Mouse (Mus musculus): ENCODE measurements at regions not wholly inside any gene's neighbourhood (a gene's known extent, or its start where the extent isn't known, plus 50 kb on each side); places are given as distances from the start of the nearest gene placed in this dataset.

GRCm38 (mm10) chr5:134802161-134802719 is 55.1 kb upstream of the Eln start:
- no peaks in the 10 kb centered on the region for H3K4me1 ChIP-seq (ENCODE audit: control insufficient read depth, insufficient read depth, low read length)
- no peak for TF ChIP-seq POLR2A (IDR thresholded peaks at IDR 0.05; ENCODE audit: extremely low read depth, insufficient read depth, low read length)
- no peak for TF ChIP-seq CTCF (IDR thresholded peaks at IDR 0.05; ENCODE audit: extremely low read depth, insufficient read depth, low read length)
- no peak overlapping the region for H3K4me3 ChIP-seq (ENCODE audit: insufficient read depth, low read length)

GRCm38 (mm10) chr5:134800481-134800880 is 53.4 kb upstream of the Eln start:
- no peak for TF ChIP-seq CTCF (IDR thresholded peaks at IDR 0.05; ENCODE audit: extremely low read depth, insufficient read depth, low read length)
- no peak for TF ChIP-seq POLR2A (IDR thresholded peaks at IDR 0.05; ENCODE audit: extremely low read depth, insufficient read depth, low read length)
- no peaks in the 10 kb centered on the region for H3K4me1 ChIP-seq (ENCODE audit: control insufficient read depth, insufficient read depth, low read length)
- no peak overlapping the region for H3K4me3 ChIP-seq (ENCODE audit: insufficient read depth, low read length)

More at GRCm38 (mm10) chr5:134802161-134802719, 55.1 kb upstream of the Eln start:
- no peak overlapping the region for H3K27ac ChIP-seq (ENCODE audit: insufficient read depth, low read length)

DNA sequence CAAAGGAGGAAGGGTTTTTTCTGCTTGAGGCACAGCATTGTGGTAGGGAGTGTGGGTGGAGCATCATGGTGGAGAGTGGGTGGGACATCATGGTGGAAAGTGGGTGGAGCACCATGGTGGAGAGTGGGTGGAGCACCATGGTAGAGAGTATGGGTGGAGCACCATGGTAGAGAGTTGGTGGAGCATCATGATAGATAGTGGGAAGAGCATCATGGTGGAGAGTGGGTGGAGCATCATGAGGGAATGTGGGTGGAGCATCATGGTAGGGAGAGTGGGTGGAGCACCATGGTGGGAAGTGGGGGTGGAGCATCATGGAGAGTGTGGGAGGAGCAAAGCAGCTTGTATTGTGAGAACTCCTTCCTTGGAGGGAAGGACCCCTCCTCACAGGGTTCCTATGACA is 52.8 kb upstream of the Eln start:
- Histone ChIP-seq H3K4me3 (ENCODE audit: insufficient read depth, low read length) (no peak overlapping the region), H3K4me1 (ENCODE audit: control insufficient read depth, insufficient read depth, low read length) (no peaks in the 10 kb centered on the region), H3K27ac (ENCODE audit: insufficient read depth, low read length) (no peak overlapping the region)
- TF ChIP-seq POLR2A (IDR thresholded peaks at IDR 0.05; ENCODE audit: extremely low read depth, insufficient read depth, low read length) = no peak
- no peak for TF ChIP-seq CTCF (IDR thresholded peaks at IDR 0.05; ENCODE audit: extremely low read depth, insufficient read depth, low read length)

More at GRCm38 (mm10) chr5:134800481-134800880, 53.4 kb upstream of the Eln start:
- H3K27ac ChIP-seq (ENCODE audit: insufficient read depth, low read length) = no peak overlapping the region

DNA sequence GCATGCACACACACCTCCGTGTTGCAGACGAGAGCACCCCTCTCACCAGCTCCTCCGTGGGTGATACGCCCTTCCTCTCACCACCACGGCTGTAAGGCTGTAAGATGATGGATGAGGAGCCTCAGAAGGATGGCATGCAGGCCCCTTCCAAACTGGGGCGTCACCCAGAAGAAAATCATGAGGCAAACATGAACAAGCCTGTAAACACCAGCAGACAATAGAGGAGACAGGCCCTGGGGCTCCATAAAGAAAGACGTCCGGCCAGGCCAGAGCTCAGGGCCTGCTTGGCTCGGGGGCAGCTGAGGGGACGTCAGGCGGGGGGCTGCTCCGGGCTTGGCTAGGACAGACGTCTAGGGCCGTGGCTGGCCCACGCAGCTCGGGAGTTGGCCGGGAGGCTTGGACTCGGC is 50.6 kb upstream of the Eln start:
- no peak overlapping the region for H3K27ac ChIP-seq (ENCODE audit: insufficient read depth, low read length)
- H3K4me1 ChIP-seq (ENCODE audit: control insufficient read depth, insufficient read depth, low read length) = no peaks in the 10 kb centered on the region
- no peak overlapping the region for H3K4me3 ChIP-seq (ENCODE audit: insufficient read depth, low read length)
- TF ChIP-seq CTCF (IDR thresholded peaks at IDR 0.05; ENCODE audit: extremely low read depth, insufficient read depth, low read length) = no peak
- no peak for TF ChIP-seq POLR2A (IDR thresholded peaks at IDR 0.05; ENCODE audit: extremely low read depth, insufficient read depth, low read length)
